Mouse (Mus musculus) liver, adult 2 months (tissue): ENCODE data around the gene Zbtb4.

Experiments used
- CTCF ChIP-seq: fragments of 200-500 bp; IDR thresholded peaks from 2 replicates; pipeline ENCODE4 v1.5.1; 2011; ENCODE audit warnings: low read depth, low read length, control low read depth
- POLR2A ChIP-seq: fragments of 200-500 bp; IDR thresholded peaks from 2 replicates; pipeline ENCODE4 v1.6.1; 2011; ENCODE audit warnings: low read length, control low read depth; ENCODE audit not compliant: insufficient read depth; ENCODE audit errors: extremely low read depth

DNA sequence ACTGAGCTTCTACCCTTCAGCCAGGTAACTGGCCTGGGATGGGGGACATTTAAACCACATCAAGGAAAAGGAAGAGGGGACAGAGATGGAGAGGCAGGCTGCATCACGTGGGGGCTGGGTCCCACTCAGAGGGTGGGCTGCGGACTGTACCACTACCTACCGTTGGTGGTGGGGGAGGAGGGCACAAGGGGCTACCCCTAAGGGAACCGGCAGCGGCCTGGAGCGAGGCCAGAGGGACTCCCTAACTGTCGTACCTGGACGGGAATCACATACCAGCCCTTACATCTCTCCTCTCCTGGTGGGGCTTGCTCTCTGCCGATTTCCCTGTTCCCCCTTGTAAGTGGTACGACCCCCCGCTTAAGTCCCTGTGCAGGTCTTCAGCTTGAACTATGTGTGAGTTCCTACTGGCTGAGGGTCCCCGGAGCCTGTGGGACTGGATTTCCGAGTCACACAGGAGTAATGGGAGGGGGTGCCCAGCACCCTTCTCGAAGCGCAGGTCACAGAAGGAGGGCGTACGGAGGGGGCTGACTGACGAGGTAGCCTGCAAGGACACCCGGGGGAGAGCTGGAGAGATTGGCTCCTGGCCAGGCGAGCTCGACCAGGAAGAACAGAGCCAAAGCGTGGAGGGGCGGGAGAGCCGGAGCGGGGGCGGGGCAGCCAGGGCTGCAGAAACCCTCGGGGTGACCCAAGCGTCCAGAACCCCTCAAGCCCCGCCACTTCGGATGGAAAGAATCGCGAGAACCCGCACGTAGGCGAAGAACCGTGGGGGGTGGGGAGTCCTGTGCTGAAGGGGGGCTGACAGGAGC is 34.9 kb downstream of the Zbtb4 start:
- TF ChIP-seq CTCF: no peak
- TF ChIP-seq POLR2A: no peak
